Comparison of ENCODE assay signal across 12 mouse cellular contexts in the genomic region with DNA sequence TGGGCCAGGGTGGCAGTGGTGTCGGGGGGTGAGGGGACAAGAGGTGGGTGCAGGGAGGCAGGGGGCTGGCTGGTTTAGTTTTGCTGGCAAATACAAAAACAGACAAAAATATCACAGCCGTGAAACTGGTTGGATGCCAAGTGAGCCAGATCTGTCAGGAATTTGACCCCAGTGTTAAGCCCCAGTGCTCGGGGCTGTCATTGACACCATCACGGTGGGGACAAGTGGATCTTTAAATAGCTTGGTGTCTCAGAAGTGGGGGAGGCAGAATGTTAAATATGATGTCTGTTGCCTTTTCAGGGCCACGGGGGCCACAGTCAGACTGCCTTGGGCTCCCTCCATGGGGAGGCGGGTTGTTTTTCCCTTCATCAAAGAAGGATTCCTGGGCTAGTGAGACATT. TPM values are rescaled to one million over a fixed set of nuclear protein-coding genes. Genes with fewer than 3 reads are reported as not detected.
DNase-seq lines count a peak whose midpoint lies in the region; ATAC-seq lines count a peak whose summit lies in the region.
"Had no signal": no experiment of that assay in that cellular context is flagged by ENCODE, and none has a peak within 500 bp of the region (broad histone marks: within the 10 kb centered on the region; RNA-seq: fewer than 3 reads in every experiment).

No protein-coding gene starts in this region.

- 0 out of 2 replicates have a peak, but pooled peaks cover 2% of the 10 kb centered on the region for H3K36me3 ChIP-seq in kidney, embryonic 14.5 days (ENCODE audit: control insufficient read depth, insufficient read depth, low read length)
- no peaks in the 10 kb centered on the region for H3K36me3 ChIP-seq in liver, embryonic 15.5 days (replicated peaks)
- H3K36me3 ChIP-seq: neural tube, embryonic 13.5 days had no signal

- 31% methylated on average over 6 of the region's 6 CpGs for WGBS in kidney, embryonic 14.5 days
- 63% methylated on average over 6 of the region's 6 CpGs for WGBS in liver, embryonic 15.5 days (ENCODE audit: insufficient replicate concordance)

- no peak overlapping the region for H3K4me3 ChIP-seq in kidney, embryonic 14.5 days (ENCODE audit: low read length)
- no peak overlapping the region for H3K4me3 ChIP-seq in liver, embryonic 15.5 days (replicated peaks)
- H3K4me3 ChIP-seq: neural tube, embryonic 13.5 days had no signal

- H3K9me3 ChIP-seq in kidney, embryonic 14.5 days (ENCODE audit: control insufficient read depth, low read length) = no peaks in the 10 kb centered on the region
- H3K9me3 ChIP-seq in liver, embryonic 15.5 days (replicated peaks) = no peaks in the 10 kb centered on the region
- H3K9me3 ChIP-seq: megakaryocyte, embryonic 14.5 days; neural tube, embryonic 13.5 days had no signal

- H3K4me1 ChIP-seq in kidney, embryonic 14.5 days (ENCODE audit: control insufficient read depth, insufficient read depth, low read length) = peaks cover 36% of the 10 kb centered on the region
- H3K4me1 ChIP-seq in liver, embryonic 15.5 days (replicated peaks) = peaks cover 40% of the 10 kb centered on the region

- H3K4me2 ChIP-seq in kidney, embryonic 14.5 days (replicated peaks; ENCODE audit: low read depth, low read length) = no peak overlapping the region
- H3K4me2 ChIP-seq in liver, embryonic 15.5 days = 0 out of 2 replicates have a peak overlapping the region, but pooled peaks have one; percentile 16
- H3K4me2 ChIP-seq: hindbrain, embryonic 14.5 days; neural tube, embryonic 13.5 days had no signal

- H3K27ac ChIP-seq in kidney, embryonic 14.5 days (ENCODE audit: low read depth, low read length) = no peak overlapping the region
- peak overlapping the region; percentile 82 for H3K27ac ChIP-seq in liver, embryonic 15.5 days (replicated peaks)
- H3K27ac ChIP-seq: hindbrain, embryonic 14.5 days; neural tube, embryonic 13.5 days had no signal

- ATAC-seq in kidney, embryonic 14.5 days (ENCODE audit: low FRiP score, low TSS enrichment) = no peak
- no peak for ATAC-seq in liver, embryonic 15.5 days (ENCODE audit: insufficient read depth)

- no peak overlapping the region for H3K9ac ChIP-seq in kidney, embryonic 14.5 days (ENCODE audit: low read depth, low read length)
- no peak overlapping the region for H3K9ac ChIP-seq in liver, embryonic 15.5 days
- H3K9ac ChIP-seq: hindbrain, embryonic 14.5 days; neural tube, embryonic 13.5 days had no signal

- no peaks in the 10 kb centered on the region for H3K27me3 ChIP-seq in kidney, embryonic 14.5 days (ENCODE audit: control insufficient read depth, insufficient read depth, low read length)
- H3K27me3 ChIP-seq in liver, embryonic 15.5 days = peaks cover 19% of the 10 kb centered on the region

- DNase-seq in kidney, adult 18-20 months = peak; percentile 38
- DNase-seq in heart, adult 9 months (ENCODE audit: low spot score in 2 of 2) = peak; percentile 70 to 72
- peak; percentile 77 for DNase-seq in heart, postnatal 4 days
- DNase-seq in MN1 (ENCODE audit: low spot score) = no peak
- no peak for DNase-seq in cerebellum, postnatal 36 days
- DNase-seq in right cerebral cortex, adult 2 months (ENCODE audit: low spot score in 2 of 2) = no peak

RNA-seq across cellular contexts. Expression of a gene that starts 6.0 kb away (rescaled TPM):
- 10.7 and 14.8 TPM in 2 replicates for polyA plus RNA-seq in kidney, embryonic 14.5 days (2014; fragmentation: Nextera tagmentation; extraction: Ambion mirVana)
- 10 to 100 TPM; 19.6 to 20.5 TPM for total RNA-seq in heart, postnatal 4 days (2021)
- 3.3 and 3.5 TPM in 2 replicates for polyA plus RNA-seq in liver, embryonic 15.5 days (2015; fragmentation: Nextera tagmentation; extraction: Ambion mirVana)

RNA-seq across cellular contexts. Expression of a gene that starts 8.1 kb away (rescaled TPM):
- 0.84 and 2.2 TPM in 2 replicates for polyA plus RNA-seq in kidney, embryonic 14.5 days (2014; fragmentation: Nextera tagmentation; extraction: Ambion mirVana)
- total RNA-seq in heart, postnatal 4 days (2021) = not detected
- polyA plus RNA-seq in liver, embryonic 15.5 days (2015; fragmentation: Nextera tagmentation; extraction: Ambion mirVana) = not detected in 2 replicates
- total RNA-seq: layer of hippocampus, postnatal 25 days had no signal

RNA-seq across cellular contexts. Expression of a gene that starts 10.7 kb away (rescaled TPM):
- polyA plus RNA-seq in kidney, embryonic 14.5 days (2014; fragmentation: Nextera tagmentation; extraction: Ambion mirVana) = 1.3 and 2.3 TPM in 2 replicates
- total RNA-seq in heart, postnatal 4 days (2021) = 100 to 1,000 TPM; 163 to 192 TPM
- 1.1 and 1.7 TPM in 2 replicates for polyA plus RNA-seq in liver, embryonic 15.5 days (2015; fragmentation: Nextera tagmentation; extraction: Ambion mirVana)
- polyA plus RNA-seq: hindbrain, embryonic 14.5 days had no signal

RNA-seq across cellular contexts. Expression of a gene that starts 18.0 kb away (rescaled TPM):
- 35.5 and 54.1 TPM in 2 replicates for polyA plus RNA-seq in kidney, embryonic 14.5 days (2014; fragmentation: Nextera tagmentation; extraction: Ambion mirVana)
- total RNA-seq in heart, postnatal 4 days (2021) = 10 to 100 TPM; 24.1 to 27.0 TPM
- 2.0 and 2.3 TPM in 2 replicates for polyA plus RNA-seq in liver, embryonic 15.5 days (2015; fragmentation: Nextera tagmentation; extraction: Ambion mirVana)

RNA-seq across cellular contexts. Expression of a gene that starts 36.1 kb away (rescaled TPM):
- polyA plus RNA-seq in kidney, embryonic 14.5 days (2014; fragmentation: Nextera tagmentation; extraction: Ambion mirVana) = 34.9 and 42.0 TPM in 2 replicates
- total RNA-seq in heart, postnatal 4 days (2021) = 10 to 100 TPM; 21.3 to 21.8 TPM
- polyA plus RNA-seq in liver, embryonic 15.5 days (2015; fragmentation: Nextera tagmentation; extraction: Ambion mirVana) = 16.4 and 19.6 TPM in 2 replicates

Comparison
In these comparisons a context has a peak if more than half of its experiments do, and no peak if none do; other contexts are left out.
1. DNase-seq: peak in kidney, adult 18-20 months (single experiment), heart, adult 9 months (2 of 2) and heart, postnatal 4 days (single experiment); none in MN1 (single experiment), cerebellum, postnatal 36 days (0 of 2) and right cerebral cortex, adult 2 months (0 of 2).